Mouse (Mus musculus) spleen, postnatal 10 days (tissue): Measurements from ENCODE around the gene Mrps21.
A peak's percentile ranks its signal among the peaks of the same experiment; 100 is the strongest.
"Not testable (repeated sequence)": the region's sequence is repeated elsewhere in the genome, so short reads cannot be mapped to it uniquely, and the experiment has no call there.

Experiments used
- DNase-seq, 2 experiments: peaks; one replicate each; pipeline ENCODE4 v3.0.0; 2021 to 2022; ENCODE audit warnings: low spot score in 2 of 2

Mrps21 gene

GRCm38 (mm10) chr3:95892066-95893052 lies 21.0 kb upstream of the Mrps21 start:
- DNase-seq: no peak

GRCm38 (mm10) chr3:95891211-95892065 lies 20.1 kb upstream of the Mrps21 start, which contains the start of gene BC028528:
Gene BC028528, minus strand, starts transcription at chr3:95892005.
- peak in 1 of 2 experiments; percentile 66 for DNase-seq

- DNase-seq: no peak
Measured at GRCm38 (mm10) chr3:95889664-95890063, 18.3 kb upstream of the Mrps21 start.

- DNase-seq: no peak
Measured at GRCm38 (mm10) chr3:95887596-95887995, 16.3 kb upstream of the Mrps21 start.

- no peak for DNase-seq
Measured at GRCm38 (mm10) chr3:95884400-95884799, 13.1 kb upstream of the Mrps21 start.

GRCm38 (mm10) chr3:95882816-95883425 lies 11.6 kb upstream of the Mrps21 start:
- DNase-seq: peak in 1 of 2 experiments; percentile 77

- DNase-seq: peak; percentile 65 to 85
Measured at GRCm38 (mm10) chr3:95881979-95882815, 10.9 kb upstream of the Mrps21 start, which contains the start of gene Ciart. Gene Ciart, minus strand, starts transcription at chr3:95882251.

GRCm38 (mm10) chr3:95879063-95879462 lies 7.7 kb upstream of the Mrps21 start:
- DNase-seq: no peak

GRCm38 (mm10) chr3:95872048-95872447 lies 729 bp upstream of the Mrps21 start:
- DNase-seq: no peak

- DNase-seq: no peak
Measured at GRCm38 (mm10) chr3:95870976-95871375, 343 bp downstream of the Mrps21 start.

- no peak for DNase-seq
Measured at GRCm38 (mm10) chr3:95867408-95867807, 3.9 kb downstream of the Mrps21 start.

GRCm38 (mm10) chr3:95866071-95866470 lies 5.2 kb downstream of the Mrps21 start:
- no peak for DNase-seq

GRCm38 (mm10) chr3:95865571-95865970 lies 5.7 kb downstream of the Mrps21 start:
- no peak for DNase-seq

- DNase-seq: no peak
Measured at GRCm38 (mm10) chr3:95865050-95865449, 6.3 kb downstream of the Mrps21 start.

- DNase-seq: no peak
Measured at GRCm38 (mm10) chr3:95863578-95863977, 7.7 kb downstream of the Mrps21 start.

GRCm38 (mm10) chr3:95861796-95862195 lies 9.5 kb downstream of the Mrps21 start:
- peak; percentile 73 to 83 for DNase-seq

GRCm38 (mm10) chr3:95861216-95861615 lies 10.1 kb downstream of the Mrps21 start:
- peak; percentile 28 to 67 for DNase-seq

GRCm38 (mm10) chr3:95860323-95860722 lies 11.0 kb downstream of the Mrps21 start:
- DNase-seq: no peak

- DNase-seq: not testable (repeated sequence)
Measured at GRCm38 (mm10) chr3:95858278-95858677, 13.0 kb downstream of the Mrps21 start.

GRCm38 (mm10) chr3:95857050-95857449 lies 14.3 kb downstream of the Mrps21 start:
- not testable (repeated sequence) for DNase-seq

GRCm38 (mm10) chr3:95856115-95856514 lies 15.2 kb downstream of the Mrps21 start:
- no peak for DNase-seq
